Mouse (Mus musculus) cerebellum, adult 11 months (tissue): Measurements from ENCODE around the gene Slirp.
"Not testable (repeated sequence)": the region's sequence is repeated elsewhere in the genome, so short reads cannot be mapped to it uniquely, and the experiment has no call there.

Experiments
- DNase-seq: peaks from one replicate; pipeline ENCODE4 v3.0.0; 2022

Gene Slirp

DNA sequence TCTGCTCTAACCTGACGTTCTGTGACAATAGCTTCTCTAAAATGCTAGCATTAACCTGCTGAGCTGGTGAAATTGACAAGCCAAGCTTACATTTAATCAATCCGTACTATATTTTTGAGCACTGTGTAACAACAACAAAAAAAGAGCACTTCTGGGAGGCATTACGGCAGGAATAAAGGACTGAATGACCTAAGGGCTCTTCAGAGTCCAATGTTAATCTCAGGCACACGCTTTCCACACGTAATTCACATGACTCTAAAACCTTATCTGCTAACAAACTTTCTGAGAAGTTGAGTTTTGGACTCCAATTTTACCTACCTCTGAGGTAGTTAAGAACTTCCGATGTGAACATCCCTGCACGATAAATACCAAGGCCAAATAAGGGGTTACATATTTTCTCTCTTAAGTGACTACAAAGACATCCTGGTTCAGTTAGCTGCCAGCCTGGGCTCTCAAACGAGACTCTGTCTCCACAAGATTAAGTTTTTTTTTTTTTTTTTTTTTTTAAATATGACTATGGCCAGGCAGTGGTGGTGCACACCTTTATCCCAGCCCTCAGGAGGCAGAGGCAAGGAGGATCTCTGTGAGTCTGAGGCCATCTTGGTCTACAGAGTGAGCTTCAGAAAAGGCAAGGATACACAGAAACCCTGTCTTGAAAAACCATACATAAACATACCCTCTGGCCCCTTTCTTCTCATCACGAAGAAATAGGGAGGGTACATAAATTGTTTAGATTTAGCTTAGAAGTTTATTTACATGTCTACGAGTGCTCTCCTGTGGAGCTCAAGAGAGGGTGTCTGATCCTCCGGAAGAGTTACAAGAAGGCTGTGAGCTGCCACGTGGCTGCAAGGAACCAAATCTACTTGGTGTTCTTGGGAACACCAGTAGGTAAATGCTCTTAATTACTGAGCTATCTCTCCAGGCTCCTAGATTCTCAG lies 1.2 kb upstream of the Slirp start:
- DNase-seq: no peak

GRCm38 (mm10) chr12:87443115-87443699 lies 489 bp upstream of the Slirp start:
- no peak for DNase-seq

DNA sequence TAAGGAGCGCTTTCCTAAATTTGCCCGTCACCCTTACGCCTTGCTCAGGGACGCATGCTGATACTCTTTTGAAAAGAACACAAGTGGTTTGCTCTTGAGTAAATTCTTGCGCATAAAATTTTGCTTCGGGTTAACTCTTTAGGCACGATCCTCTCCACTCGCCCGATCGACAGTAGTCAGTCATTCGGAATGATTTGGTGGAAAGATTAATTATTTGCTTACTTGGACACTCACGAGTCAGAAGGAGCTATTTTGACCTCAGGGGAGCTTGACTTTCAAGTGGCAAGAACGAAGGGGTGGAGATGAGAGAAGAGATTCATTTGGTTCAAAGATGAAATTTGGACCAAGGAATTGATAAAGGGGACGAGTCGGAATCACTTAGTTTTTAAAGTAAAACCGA lies 515 bp downstream of the Slirp start:
- DNase-seq: no peak

DNA sequence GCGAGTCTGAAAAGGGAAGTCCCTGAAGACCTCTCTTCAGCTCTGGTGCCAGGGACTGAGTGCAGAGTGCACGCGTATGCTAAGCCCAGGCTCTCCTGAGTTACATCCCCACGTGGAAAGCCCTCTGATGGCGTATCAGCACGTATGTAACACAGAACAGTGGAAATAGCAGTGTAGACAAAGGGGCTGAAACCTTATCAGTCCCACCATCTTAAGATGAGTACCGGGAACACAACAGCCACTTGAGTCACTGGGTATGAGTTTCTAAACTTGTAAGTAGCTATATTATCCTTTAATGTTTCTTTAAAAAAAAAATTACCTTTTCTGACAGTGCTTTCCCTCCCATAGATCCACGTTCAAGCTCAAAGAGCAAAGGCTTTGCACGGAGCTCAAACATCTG lies 5.8 kb downstream of the Slirp start:
- no peak for DNase-seq

DNA sequence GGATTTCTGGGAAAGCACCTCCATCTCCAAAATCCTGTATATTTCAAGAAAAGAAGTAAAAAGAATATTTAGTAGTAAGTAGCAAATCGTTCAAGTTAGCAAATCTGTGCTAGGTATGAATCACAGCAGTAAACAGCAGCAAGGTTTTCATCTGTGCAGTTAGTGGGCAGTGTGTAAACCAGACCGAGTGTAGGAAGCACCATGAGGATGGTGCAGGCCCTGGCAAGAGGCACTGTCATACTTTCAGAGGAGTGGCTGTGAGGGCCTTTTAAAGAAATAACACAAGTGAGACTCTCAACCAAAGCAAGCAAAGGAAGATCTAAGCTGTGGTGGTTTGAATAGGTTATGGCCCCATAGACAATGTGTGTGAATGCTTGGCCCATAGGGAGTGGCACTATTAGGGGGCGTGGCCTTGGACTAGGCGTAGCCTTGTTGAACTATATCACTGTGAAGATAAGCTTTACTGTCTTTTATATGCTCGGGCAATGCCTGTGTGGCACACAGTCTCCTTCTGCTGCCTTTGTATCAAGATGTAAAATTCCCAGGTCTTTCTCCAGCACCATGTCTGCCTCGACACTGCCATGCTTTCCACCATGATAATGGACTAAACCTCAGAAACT lies 21.1 kb downstream of the Slirp start:
- DNase-seq: no peak

DNA sequence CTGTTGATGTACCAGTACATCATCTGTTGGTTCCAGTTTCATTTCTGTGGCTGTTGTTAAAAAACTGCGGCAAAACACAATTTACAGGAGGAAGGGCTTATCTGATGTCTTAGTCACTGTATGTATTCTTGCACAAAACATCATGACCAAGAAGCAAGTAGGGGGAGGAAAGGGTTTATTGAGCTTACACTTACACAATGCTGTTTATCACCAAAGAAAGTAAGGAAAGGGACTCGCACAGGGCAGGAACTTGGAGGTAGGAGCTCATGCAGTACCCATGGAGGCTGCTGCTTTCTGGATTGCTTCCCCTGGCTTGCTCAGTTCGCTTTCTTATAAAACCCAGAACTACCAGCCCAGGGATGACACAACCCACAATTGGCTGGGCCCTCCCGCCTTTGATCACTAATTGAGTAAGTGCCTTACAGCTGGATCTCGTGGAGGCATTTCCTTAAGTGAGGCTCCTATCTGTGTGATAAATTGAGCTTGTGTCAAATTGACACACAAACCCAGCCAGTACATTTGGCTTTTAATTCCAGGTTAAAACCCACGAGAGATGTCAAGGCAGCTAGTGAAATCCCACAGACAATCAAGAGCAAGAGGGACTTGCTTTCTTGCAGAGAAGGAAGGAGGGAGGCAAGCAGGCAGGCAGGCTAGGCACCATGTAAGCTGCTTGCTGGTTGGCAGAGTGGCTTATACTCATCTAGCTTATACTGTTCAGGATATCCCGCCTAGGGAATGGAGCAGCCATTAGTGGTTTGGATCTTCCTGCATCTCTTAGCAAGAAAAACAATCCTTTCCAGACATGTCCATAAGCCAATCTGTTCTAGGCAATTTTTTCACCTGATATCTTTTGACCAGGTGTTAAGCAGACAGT lies 26.8 kb downstream of the Slirp start:
- DNase-seq: no peak

DNA sequence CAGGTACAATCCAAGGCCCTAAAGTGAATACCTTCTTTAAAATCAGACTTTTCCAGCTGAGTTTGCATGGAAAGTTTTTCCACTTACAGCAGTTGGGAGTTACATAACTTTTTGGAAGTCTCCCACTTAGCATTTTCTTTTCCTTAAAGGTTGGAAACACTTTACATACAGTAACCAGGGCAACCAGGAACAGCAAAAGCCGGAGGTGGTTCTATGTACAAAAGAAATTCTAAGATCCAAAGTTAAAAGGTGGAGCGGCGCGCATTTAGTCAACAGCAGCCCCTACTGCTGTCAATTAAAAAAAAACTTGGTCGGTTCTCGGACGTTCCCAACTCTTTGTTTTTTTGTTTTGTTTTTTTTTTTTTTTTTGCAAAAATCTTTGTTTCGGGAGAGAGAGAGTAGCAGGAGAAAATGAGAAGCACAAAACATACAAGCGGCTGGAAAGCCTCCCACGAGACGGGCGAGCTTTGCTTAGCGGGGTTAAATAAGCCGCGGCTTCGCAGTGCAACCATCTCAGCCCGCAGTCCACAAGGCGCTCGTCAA lies 27.8 kb downstream of the Slirp start:
- no peak for DNase-seq

GRCm38 (mm10) chr12:87471964-87472786 lies 28.5 kb downstream of the Slirp start, which contains the start of gene Snw1:
Gene Snw1 (minus strand): TSS chr12:87472274.
- peak; percentile 91 for DNase-seq

DNA sequence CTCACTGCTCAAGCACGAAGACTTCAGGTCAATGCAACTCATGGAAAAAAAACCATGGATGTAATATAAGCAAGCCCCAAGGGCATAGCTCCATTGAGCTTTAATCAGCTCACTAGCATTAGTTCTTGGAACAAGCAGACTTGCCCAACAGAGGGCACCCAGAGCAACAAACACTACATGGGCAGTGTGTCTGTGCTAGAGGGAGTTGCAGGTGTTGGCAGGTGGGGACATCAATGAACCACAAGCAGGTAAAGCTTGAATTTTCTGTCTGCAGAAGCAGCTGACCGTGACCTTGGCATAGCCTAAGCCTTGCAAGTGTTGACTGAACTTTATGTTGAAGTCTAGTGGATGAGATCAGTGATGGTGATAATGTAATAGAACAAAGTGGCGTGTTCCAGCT lies 31.1 kb downstream of the Slirp start:
- no peak for DNase-seq

DNA sequence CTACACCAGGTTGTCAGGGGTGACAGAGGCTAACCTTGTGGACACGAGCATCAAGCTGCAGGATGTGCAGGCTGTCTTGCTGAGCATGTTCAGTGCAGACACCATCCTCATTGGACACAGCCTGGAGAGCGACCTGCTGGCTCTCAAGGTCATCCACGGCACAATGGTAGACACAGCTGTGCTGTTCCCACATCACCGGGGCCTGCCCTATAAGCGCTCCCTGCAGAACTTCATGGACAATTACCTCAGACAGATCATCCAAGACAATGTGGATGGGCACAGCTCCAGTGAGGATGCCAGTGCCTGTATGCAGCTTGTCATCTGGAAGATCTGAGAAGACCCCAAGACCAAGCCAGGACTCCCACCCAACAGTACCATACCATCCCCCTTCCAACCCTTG lies 38.8 kb downstream of the Slirp start:
- not testable (repeated sequence) for DNase-seq

DNA sequence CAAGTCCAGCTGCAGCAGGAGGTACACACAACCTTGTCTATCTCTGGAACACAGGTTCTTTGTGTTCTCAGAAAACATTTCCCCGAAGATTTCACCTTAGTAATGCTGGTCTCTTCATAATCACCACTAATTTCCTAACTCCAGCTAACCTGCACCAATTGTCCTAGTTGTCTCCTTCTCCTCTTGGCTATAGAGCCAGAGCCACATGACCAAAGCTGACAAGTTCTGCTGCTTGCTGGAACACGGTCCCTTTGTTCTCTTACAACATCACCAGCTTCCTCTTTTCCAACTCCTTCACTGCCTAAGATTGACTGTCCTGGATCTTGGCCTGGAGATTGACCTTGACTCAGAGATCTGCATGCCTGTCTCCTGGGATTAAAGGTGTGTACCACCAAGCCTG lies 45.0 kb downstream of the Slirp start:
- DNase-seq: not testable (repeated sequence)

- DNase-seq: not testable (repeated sequence)
Observed at GRCm38 (mm10) chr12:87494421-87494820, 50.7 kb downstream of the Slirp start, which contains the start of gene Gm5788. Gene Gm5788 (plus strand): TSS chr12:87494721.
